Mouse (Mus musculus) thymus, adult 2 months (tissue): ENCODE results near the gene Apol10a. TPM values are rescaled to one million over a fixed set of nuclear protein-coding genes. Genes with fewer than 3 reads are reported as not detected.

Experiments used
- polyA plus RNA-seq: library from polyadenylated mRNA; depleted of rRNA; stranded (reverse); fragments of >200 nt; gene quantifications from 2 replicates; pipeline ENCODE4 v1.2.3, GENCODE M21; 2012; rRNA removed

Gene Apol10a
- polyA plus RNA-seq, 1 experiment, result not detected

Other genes with a start within 250 kb of the Apol10a start
- 13.4 and 20.5 TPM in 2 replicates for gene Rbfox2, start 170.0 kb upstream of the Apol10a start, polyA plus RNA-seq
- gene Apol7a, start 77.9 kb upstream of the Apol10a start, polyA plus RNA-seq, result 0.19 and 0.20 TPM in 2 replicates
- gene Apol9a, start 65.9 kb upstream of the Apol10a start, polyA plus RNA-seq, result 2.8 and 5.4 TPM in 2 replicates
- 0.10 and 0.27 TPM in 2 replicates for gene Apol7b, start 29.6 kb upstream of the Apol10a start, polyA plus RNA-seq
- gene Apol11a, start 31.2 kb downstream of the Apol10a start, polyA plus RNA-seq, result 0.11 and 0.14 TPM in 2 replicates
- gene Apol7c, start 56.3 kb downstream of the Apol10a start, polyA plus RNA-seq, result 10.0 and 13.6 TPM in 2 replicates
- gene 1700025B11Rik, start 84.8 kb downstream of the Apol10a start, polyA plus RNA-seq, result not detected in 2 replicates
- 0.18 and 0.26 TPM in 2 replicates for gene Apol10b, start 119.1 kb downstream of the Apol10a start, polyA plus RNA-seq
- gene Gm36245, start 122.2 kb downstream of the Apol10a start, polyA plus RNA-seq, result not detected in 2 replicates
- 0.28 and 0.44 TPM in 2 replicates for gene Apol11b, start 166.2 kb downstream of the Apol10a start, polyA plus RNA-seq
- gene Apol7e, start 221.8 kb downstream of the Apol10a start, polyA plus RNA-seq, result 26.2 and 28.5 TPM in 2 replicates